Mouse (Mus musculus) ES-E14 (cell line): ENCODE measurements around the gene Klkb1. TPM values are rescaled to one million over a fixed set of nuclear protein-coding genes. Genes with fewer than 3 reads are reported as not detected.

Experiments
- DNase-seq: peaks from one replicate; pipeline ENCODE4 v3.0.0-alpha.2; 2013; ENCODE audit warnings: low read depth, low spot score
- H3K27ac ChIP-seq: 2 replicates; pipeline ENCODE4 v1.5.1; 2012; ENCODE audit warnings: low read depth, mild to moderate bottlenecking, low read length, moderate library complexity, mixed read lengths; ENCODE audit not compliant: poor library complexity, insufficient read depth, severe bottlenecking
- H3K36me3 ChIP-seq: 2 replicates; pipeline ENCODE4 v1.6.1; 2012; ENCODE audit warnings: mild to moderate bottlenecking, low read length, moderate library complexity, mixed read lengths; ENCODE audit not compliant: control insufficient read depth, poor library complexity, insufficient read depth, severe bottlenecking
- H3K4me1 ChIP-seq, 2 experiments: fragments of 150-350 bp in 1 of 2; sonication (generic) in 1 of 2; 2 replicates each; pipeline ENCODE4 v1.6.1; 2012; ENCODE audit warnings: low read length in 2 of 2, mild to moderate bottlenecking in 1 of 2, mixed read lengths in 1 of 2; ENCODE audit not compliant: control insufficient read depth in 2 of 2, insufficient read depth in 2 of 2, poor library complexity in 1 of 2
- H3K4me3 ChIP-seq, 2 experiments: fragments of 150-350 bp in 1 of 2; sonication (generic) in 1 of 2; 2 replicates each; pipeline ENCODE4 v1.5.1; 2012; ENCODE audit warnings: low read length in 2 of 2, low read depth in 1 of 2, mild to moderate bottlenecking in 1 of 2, mixed read lengths in 1 of 2; ENCODE audit not compliant: insufficient read depth in 1 of 2, poor library complexity in 1 of 2, severe bottlenecking in 1 of 2
- H3K9ac ChIP-seq: 2 replicates; pipeline ENCODE4 v1.6.1; 2012; ENCODE audit warnings: low read depth, mild to moderate bottlenecking, low read length, mixed read lengths; ENCODE audit not compliant: poor library complexity, insufficient read depth, severe bottlenecking
- H3K9me3 ChIP-seq: fragments of 150-350 bp; sonication (generic); 2 replicates; pipeline ENCODE4 v1.6.1; 2012; ENCODE audit warnings: low read depth, mild to moderate bottlenecking, low read length; ENCODE audit not compliant: control insufficient read depth, insufficient read depth
- CHD2 ChIP-seq: IDR thresholded peaks from 2 replicates; pipeline ENCODE4 v1.6.1; 2014; ENCODE audit warnings: mild to moderate bottlenecking, low read depth, low read length, inconsistent platforms
- HCFC1 ChIP-seq: IDR thresholded peaks from 2 replicates; pipeline ENCODE4 v1.6.1; 2012; ENCODE audit warnings: low read length, inconsistent platforms, borderline replicate concordance; ENCODE audit not compliant: insufficient read depth
- MAFK ChIP-seq: IDR thresholded peaks from 2 replicates; pipeline ENCODE4 v1.6.1; 2014; ENCODE audit warnings: mild to moderate bottlenecking, low read depth, low read length, inconsistent platforms; ENCODE audit not compliant: insufficient read depth
- ZC3H11A ChIP-seq: IDR thresholded peaks from 2 replicates; pipeline ENCODE4 v1.6.1; 2012; ENCODE audit warnings: low read depth, mild to moderate bottlenecking, inconsistent platforms, low read length, borderline replicate concordance
- ZNF384 ChIP-seq: IDR thresholded peaks from 2 replicates; pipeline ENCODE4 v1.6.1; 2012; ENCODE audit warnings: low read depth, low read length, inconsistent platforms
- in situ Hi-C, 2 experiments: fragments of 600-800 bp; cut with MboI; formaldehyde crosslinking; loops; one replicate each; pipeline ENCODE4 v1.15.1; 2025; ENCODE audit warnings: low sequenced_read_pairs in 2 of 2, inconsistent platforms in 1 of 2; ENCODE audit not compliant: unreplicated experiment in 2 of 2
- total RNA-seq: library from RNA; depleted of rRNA; stranded (reverse); fragments of 300-350 nt; gene quantifications from 2 replicates; pipeline ENCODE4 v1.2.3, GENCODE M21; 2012

Gene Klkb1
- total RNA-seq, 1 experiment: not detected

DNA sequence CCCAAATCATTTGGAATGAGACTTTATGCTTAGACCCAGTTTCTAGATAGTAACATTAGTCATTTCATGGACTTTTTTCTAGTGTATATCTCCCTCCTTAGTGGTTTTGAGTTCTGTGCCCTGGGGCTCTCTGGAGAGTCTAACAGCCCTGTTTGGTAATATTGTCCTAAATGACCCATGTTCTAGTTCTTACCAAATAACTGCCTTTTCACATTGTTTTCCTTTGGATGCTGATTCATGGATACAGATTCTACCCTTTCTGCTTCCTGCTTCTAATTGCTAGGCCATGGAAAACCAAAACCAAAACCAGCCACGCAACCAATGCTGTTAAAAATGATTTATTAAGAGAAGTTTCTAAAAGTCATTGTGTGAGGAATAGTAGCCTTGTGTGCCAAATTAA is 10.8 kb upstream of the Klkb1 start:
- in situ Hi-C loops: no loop called here

DNA sequence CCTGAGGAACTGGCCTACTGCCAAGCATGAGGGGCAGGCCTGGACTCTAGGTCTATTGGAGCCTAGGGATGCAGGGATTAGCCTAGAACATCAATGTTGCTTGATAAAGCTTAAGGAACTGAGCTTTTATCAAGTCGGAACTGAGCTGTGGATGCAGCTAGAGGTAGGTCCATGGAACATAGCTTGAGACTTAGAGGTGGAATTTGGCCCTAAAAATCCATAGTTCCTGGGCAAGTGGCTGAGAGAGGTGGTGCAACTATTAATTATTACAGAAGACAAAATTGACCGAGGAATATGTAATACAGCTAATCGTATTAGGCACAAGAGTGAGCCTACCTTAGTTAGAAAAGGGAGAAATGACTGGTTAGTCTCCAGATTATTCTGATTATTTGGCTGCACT is 9.7 kb upstream of the Klkb1 start:
- Histone ChIP-seq H3K36me3 (no peaks in the 10 kb centered on the region), H3K9me3 (no peaks in the 10 kb centered on the region), H3K27ac (no peak overlapping the region), H3K4me1 (0 out of 4 replicates have a peak, but pooled peaks cover 0 to 1% of the 10 kb centered on the region in 2 experiments), H3K4me3 (no peak overlapping the region), H3K9ac (no peak overlapping the region)
- no peak for TF ChIP-seq ZC3H11A
- TF ChIP-seq ZNF384: no peak
- TF ChIP-seq CHD2: no peak
- no peak for TF ChIP-seq MAFK
- TF ChIP-seq HCFC1: no peak
- no peak for DNase-seq
- in situ Hi-C loops: no loop called here

More for the DNA sequence above, 10.8 kb upstream of the Klkb1 start:
- DNase-seq: no peak
- no peak overlapping the region for H3K9ac ChIP-seq
- 0 out of 4 replicates have a peak, but pooled peaks cover 0 to 1% of the 10 kb centered on the region in 2 experiments for H3K4me1 ChIP-seq
- H3K27ac ChIP-seq: no peak overlapping the region
- TF ChIP-seq CHD2 (no peak), ZNF384 (no peak), ZC3H11A (no peak)
- no peak overlapping the region for H3K4me3 ChIP-seq
- H3K9me3 ChIP-seq: no peaks in the 10 kb centered on the region
- no peaks in the 10 kb centered on the region for H3K36me3 ChIP-seq

DNA sequence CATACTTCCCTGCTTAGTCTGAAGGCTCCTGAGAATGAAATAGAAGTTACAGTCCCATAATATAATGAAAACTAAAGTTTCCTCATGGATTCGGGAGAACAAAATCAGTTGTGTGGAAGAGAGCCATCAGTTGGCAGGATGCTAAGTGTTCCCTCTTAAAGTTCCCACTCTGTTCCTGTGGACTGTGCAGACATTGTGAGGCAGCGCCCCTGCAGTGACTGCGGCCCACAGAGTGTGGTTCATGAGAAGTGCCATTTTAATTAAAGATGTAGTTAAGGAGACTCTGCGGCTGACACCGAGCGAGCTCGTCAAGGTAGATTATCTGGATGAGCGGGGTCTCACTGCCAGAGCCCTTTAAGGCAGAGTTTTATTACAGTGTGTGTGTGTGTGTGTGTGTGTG is 7.7 kb upstream of the Klkb1 start:
- in situ Hi-C loops: no loop called here
- Histone ChIP-seq H3K4me1 (no peaks in the 10 kb centered on the region), H3K4me3 (no peak overlapping the region), H3K9ac (no peak overlapping the region), H3K9me3 (no peaks in the 10 kb centered on the region), H3K36me3 (no peaks in the 10 kb centered on the region), H3K27ac (no peak overlapping the region)
- DNase-seq: no peak
- no peak for TF ChIP-seq MAFK
- TF ChIP-seq HCFC1: no peak
- no peak for TF ChIP-seq CHD2
- TF ChIP-seq ZC3H11A: no peak

DNA sequence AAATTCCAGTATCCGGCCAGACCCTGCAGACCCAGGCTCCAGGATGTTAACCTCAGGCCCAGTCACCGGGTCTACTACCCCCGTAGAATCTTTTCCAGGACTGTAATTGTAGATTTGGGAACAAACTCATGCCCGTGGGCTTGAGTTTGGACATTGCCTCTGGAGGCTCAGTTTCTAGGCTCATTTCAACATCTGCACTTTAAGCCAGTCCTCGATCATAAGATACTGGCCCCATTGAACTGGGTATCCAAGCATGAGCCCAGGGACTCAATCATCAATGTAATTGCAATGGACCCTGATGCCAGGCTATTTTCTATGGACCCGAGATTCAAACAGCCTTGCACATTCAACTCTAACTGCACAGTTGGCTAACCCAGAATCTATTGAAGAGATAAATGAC is 617 bp upstream of the Klkb1 start:
- Histone ChIP-seq H3K9me3 (no peaks in the 10 kb centered on the region), H3K36me3 (no peaks in the 10 kb centered on the region), H3K27ac (no peak overlapping the region), H3K9ac (no peak overlapping the region), H3K4me1 (no peaks in the 10 kb centered on the region), H3K4me3 (no peak overlapping the region)
- TF ChIP-seq ZNF384 (no peak), CHD2 (no peak), HCFC1 (no peak), ZC3H11A (no peak), MAFK (no peak)
- DNase-seq: no peak
- in situ Hi-C loops: no loop called here

DNA sequence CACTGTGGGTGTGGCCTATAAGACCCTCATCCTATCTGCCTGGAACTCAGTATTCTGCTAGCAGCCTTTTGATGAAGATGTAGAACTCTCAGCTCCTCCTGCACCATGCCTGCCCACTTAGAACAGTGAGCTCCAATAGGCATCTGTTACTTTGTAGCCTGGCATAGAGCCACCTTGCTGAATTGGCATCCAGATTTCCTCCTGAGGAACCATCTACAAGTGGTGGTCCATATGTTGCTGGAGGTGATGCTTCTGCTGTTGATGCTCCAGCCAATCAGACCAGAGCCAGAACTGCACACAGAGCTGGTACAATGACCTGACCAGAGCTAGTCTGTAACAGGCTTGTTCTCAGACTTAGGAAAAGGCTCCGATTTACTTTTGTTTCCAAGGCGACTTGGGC is 2.9 kb downstream of the Klkb1 start:
- no peak for DNase-seq
- Histone ChIP-seq H3K9ac (no peak overlapping the region), H3K4me1 (no peaks in the 10 kb centered on the region), H3K4me3 (no peak overlapping the region), H3K27ac (no peak overlapping the region), H3K9me3 (no peaks in the 10 kb centered on the region), H3K36me3 (no peaks in the 10 kb centered on the region)
- no peak for TF ChIP-seq HCFC1
- TF ChIP-seq ZNF384: no peak
- no peak for TF ChIP-seq CHD2
- no peak for TF ChIP-seq MAFK
- no peak for TF ChIP-seq ZC3H11A
- in situ Hi-C loops: no loop called here
